Mouse (Mus musculus): Measurements from ENCODE around the gene Ank3.

DNA sequence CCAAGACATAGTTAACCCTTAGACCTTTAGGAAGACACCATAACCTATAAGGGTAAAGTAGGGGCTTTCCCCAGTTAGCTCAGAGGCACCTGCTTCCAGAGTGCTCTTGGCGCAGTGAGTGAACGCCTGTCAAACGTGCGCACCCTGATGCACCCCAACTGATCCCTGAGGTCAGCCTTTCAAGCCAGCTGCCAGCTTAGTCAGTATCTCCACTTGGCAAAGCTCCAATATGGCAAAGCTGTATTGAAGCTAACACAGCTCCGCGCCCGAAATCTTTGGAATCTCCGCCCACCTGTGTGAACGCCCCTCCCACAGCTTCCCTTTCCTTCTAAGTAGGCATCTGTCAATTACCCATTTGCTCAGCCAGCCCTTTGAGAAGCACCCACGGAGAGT is 662.1 kb downstream of the Ank3 start:
- TF ChIP-seq CTCF (IDR thresholded peaks at IDR 0.05; ENCODE audit: low read depth, low read length) (no peak), POLR2A (IDR thresholded peaks at IDR 0.05; ENCODE audit: extremely low read depth, insufficient read depth, low read length) (no peak)

All from liver, adult 2 months (tissue).